Mouse (Mus musculus) liver, embryonic 14.5 days (tissue): ENCODE measurements around the gene Sdk2. TPM values are rescaled to one million over a fixed set of nuclear protein-coding genes. Genes with fewer than 3 reads are reported as not detected.

Experiments used
- ATAC-seq: fragments of 200-750 bp; cut with Nextera tagmentation; 2 replicates; pipeline ENCODE4 v1.8.0; 2017; ENCODE audit warnings: moderate number of reproducible peaks, mild to moderate bottlenecking, moderate library complexity; ENCODE audit not compliant: insufficient read depth
- DNase-seq, 3 experiments: peaks; one replicate each; pipeline ENCODE4 v3.0.0-alpha.2; 2012 to 2013; ENCODE audit warnings: low read depth in 3 of 3, low spot score in 3 of 3
- H3K27ac ChIP-seq: fragments of 300-500 bp; sonication (generic); 2 replicates; pipeline ENCODE4 v1.5.1; 2014; ENCODE audit warnings: moderate library complexity, mild to moderate bottlenecking, control low read depth, inconsistent platforms
- H3K27me3 ChIP-seq: fragments of 300-500 bp; sonication (generic); 2 replicates; pipeline ENCODE4 v1.6.1; 2014; ENCODE audit warnings: mild to moderate bottlenecking, low read length, moderate library complexity; ENCODE audit not compliant: control insufficient read depth, insufficient read depth
- H3K36me3 ChIP-seq: fragments of 300-500 bp; sonication (generic); replicated peaks from 2 replicates; pipeline ENCODE4 v1.6.1; 2014; ENCODE audit warnings: low read depth; ENCODE audit not compliant: control insufficient read depth, insufficient read depth
- H3K4me1 ChIP-seq, 2 experiments: fragments of 200-500 bp in 1 of 2; fragments of 300-500 bp in 1 of 2; sonication (generic) in 1 of 2; replicated peaks; 2 replicates each; pipeline ENCODE4 v1.6.1; 2012 to 2014; ENCODE audit warnings: antibody characterized with exemption in 1 of 2, inconsistent platforms in 1 of 2, low read length in 1 of 2; ENCODE audit not compliant: control insufficient read depth in 2 of 2, insufficient read depth in 2 of 2
- H3K4me2 ChIP-seq: fragments of 300-500 bp; sonication (generic); 2 replicates; pipeline ENCODE4 v1.6.1; 2014; ENCODE audit warnings: low read depth, mild to moderate bottlenecking, control low read depth, moderate library complexity
- H3K4me3 ChIP-seq, 2 experiments: fragments of 200-500 bp in 1 of 2; fragments of 300-500 bp in 1 of 2; sonication (generic) in 1 of 2; 2 replicates each; pipeline ENCODE4 v1.5.1; 2012 to 2014; ENCODE audit warnings: low read depth in 2 of 2, low read length in 2 of 2, mild to moderate bottlenecking in 2 of 2, control low read depth in 1 of 2, inconsistent platforms in 1 of 2, moderate library complexity in 1 of 2; ENCODE audit not compliant: insufficient read depth in 1 of 2
- H3K9ac ChIP-seq: fragments of 300-500 bp; sonication (generic); replicated peaks from 2 replicates; pipeline ENCODE4 v1.6.1; 2014; ENCODE audit warnings: mild to moderate bottlenecking, control low read depth, moderate library complexity
- H3K9me3 ChIP-seq: fragments of 300-500 bp; sonication (generic); 2 replicates; pipeline ENCODE4 v1.6.1; 2016; ENCODE audit warnings: low read length, mixed read lengths; ENCODE audit not compliant: control insufficient read depth
- CTCF ChIP-seq: IDR thresholded peaks from 2 replicates; pipeline ENCODE4 v1.5.1; 2016; ENCODE audit warnings: antibody characterized with exemption, low read depth, control low read depth
- EP300 ChIP-seq: IDR thresholded peaks from 2 replicates; pipeline ENCODE4 v1.6.1; 2016; ENCODE audit warnings: antibody characterized with exemption, low read depth
- WGBS: fragments of 180-500 bp; shearing (Covaris S2); extraction: QIAGEN DNeasy Blood & Tissue Kit; methylation state at CpG from one replicate; pipeline ENCODE4 v1.1.7; 2014; ENCODE audit not compliant: insufficient replicate concordance; 5-methylcytosine and 5-hydroxymethylcytosine counted together
- polyA plus RNA-seq, 2 experiments: library from polyadenylated mRNA; depleted of rRNA in 1 of 2; stranded (reverse) in 1 of 2; unstranded in 1 of 2; fragments of >200 nt; fragmentation: Nextera tagmentation in 1 of 2; extraction: Ambion mirVana in 1 of 2; gene quantifications; 2 replicates each; pipeline versions ENCODE4 v1.2.1 to v1.2.3; 2012 to 2014

Sdk2 gene
- polyA plus RNA-seq, 2 experiments: 0.09 to 0.13 TPM

- H3K9ac ChIP-seq: no peak overlapping the region
- no peak for DNase-seq
- TF ChIP-seq CTCF (no peak), EP300 (no peak)
- 62% methylated on average over 7 of the region's 7 CpGs for WGBS
- H3K4me2 ChIP-seq: no peak overlapping the region
- no peak overlapping the region for H3K4me3 ChIP-seq
- H3K36me3 ChIP-seq: no peaks in the 10 kb centered on the region
- no peaks in the 10 kb centered on the region for H3K9me3 ChIP-seq
- no peak overlapping the region for H3K27ac ChIP-seq
- H3K4me1 ChIP-seq: peaks cover 13 to 14% of the 10 kb centered on the region in 2 experiments
- no peak for ATAC-seq
- H3K27me3 ChIP-seq: no peaks in the 10 kb centered on the region
Measured at GRCm38 (mm10) chr11:113760476-113760875, 306.4 kb downstream of the Sdk2 start.

- Histone ChIP-seq H3K4me2 (no peak overlapping the region), H3K27ac (no peak overlapping the region), H3K9me3 (no peaks in the 10 kb centered on the region), H3K27me3 (no peaks in the 10 kb centered on the region), H3K4me1 (peaks cover 3 to 5% of the 10 kb centered on the region in 2 experiments; a peak in 2 of 4 replicates), H3K4me3 (no peak overlapping the region), H3K36me3 (no peaks in the 10 kb centered on the region), H3K9ac (no peak overlapping the region)
- WGBS: 79% methylated on average over 5 of the region's 5 CpGs
- DNase-seq (no peak), ATAC-seq (no peak)
- TF ChIP-seq CTCF (no peak), EP300 (no peak)
Measured at GRCm38 (mm10) chr11:113758851-113759250, 308.0 kb downstream of the Sdk2 start.

- Histone ChIP-seq H3K4me2 (no peak overlapping the region), H3K36me3 (no peaks in the 10 kb centered on the region), H3K4me3 (no peak overlapping the region), H3K9me3 (no peaks in the 10 kb centered on the region), H3K4me1 (peaks cover 0 to 5% of the 10 kb centered on the region in 2 experiments; a peak in 1 of 4 replicates), H3K27ac (no peak overlapping the region), H3K9ac (no peak overlapping the region), H3K27me3 (no peaks in the 10 kb centered on the region)
- no peak for DNase-seq
- TF ChIP-seq CTCF (no peak), EP300 (no peak)
- WGBS: 86% methylated on average over 12 of the region's 12 CpGs
- ATAC-seq: no peak
Measured at GRCm38 (mm10) chr11:113756578-113756977, 310.3 kb downstream of the Sdk2 start.

GRCm38 (mm10) chr11:113755878-113756277 is 311.0 kb downstream of the Sdk2 start:
- no peak for TF ChIP-seq CTCF
- no peak for TF ChIP-seq EP300
- peaks cover 0 to 5% of the 10 kb centered on the region in 2 experiments; a peak in 1 of 4 replicates for H3K4me1 ChIP-seq
- no peak overlapping the region for H3K4me2 ChIP-seq
- H3K4me3 ChIP-seq: no peak overlapping the region
- WGBS: 81% methylated on average over 14 of the region's 14 CpGs
- no peaks in the 10 kb centered on the region for H3K27me3 ChIP-seq
- H3K36me3 ChIP-seq: no peaks in the 10 kb centered on the region
- DNase-seq (no peak), ATAC-seq (no peak)
- no peaks in the 10 kb centered on the region for H3K9me3 ChIP-seq
- H3K27ac ChIP-seq: no peak overlapping the region
- no peak overlapping the region for H3K9ac ChIP-seq

- Histone ChIP-seq H3K4me1 (peaks cover 2 to 5% of the 10 kb centered on the region in 2 experiments; a peak in 2 of 4 replicates), H3K9me3 (no peaks in the 10 kb centered on the region), H3K4me2 (no peak overlapping the region), H3K4me3 (no peak overlapping the region), H3K9ac (no peak overlapping the region), H3K27me3 (no peaks in the 10 kb centered on the region), H3K27ac (no peak overlapping the region), H3K36me3 (no peaks in the 10 kb centered on the region)
- DNase-seq (no peak), ATAC-seq (no peak)
- TF ChIP-seq EP300 (no peak), CTCF (no peak)
- 72% methylated on average over 9 of the region's 9 CpGs for WGBS
Measured at GRCm38 (mm10) chr11:113754845-113755244, 312.0 kb downstream of the Sdk2 start.
